Mouse (Mus musculus) forebrain, embryonic 15.5 days (tissue): Measurements from ENCODE around the gene Pramel1. TPM values are rescaled to one million over a fixed set of nuclear protein-coding genes. Genes with fewer than 3 reads are reported as not detected.
"Not testable (repeated sequence)": the region's sequence is repeated elsewhere in the genome, so short reads cannot be mapped to it uniquely, and the experiment has no call there.

Experiments
- ATAC-seq: fragments of 200-750 bp; cut with Nextera tagmentation; replicated peaks from 2 replicates; pipeline ENCODE4 v1.8.0; 2017; ENCODE audit warnings: mild to moderate bottlenecking, moderate TSS enrichment, moderate library complexity
- H3K27ac ChIP-seq: fragments of 300-500 bp; sonication (generic); replicated peaks from 2 replicates; pipeline ENCODE4 v1.5.1; 2015; ENCODE audit warnings: mild to moderate bottlenecking, inconsistent platforms
- H3K27me3 ChIP-seq: fragments of 300-500 bp; sonication (generic); 2 replicates; pipeline ENCODE4 v1.6.1; 2015; ENCODE audit warnings: inconsistent platforms
- H3K36me3 ChIP-seq: fragments of 300-500 bp; sonication (generic); 2 replicates; pipeline ENCODE4 v1.6.1; 2015; ENCODE audit warnings: mild to moderate bottlenecking, inconsistent platforms
- H3K4me1 ChIP-seq: fragments of 300-500 bp; sonication (generic); 2 replicates; pipeline ENCODE4 v1.6.1; 2015; ENCODE audit warnings: inconsistent platforms
- H3K4me2 ChIP-seq: fragments of 300-500 bp; sonication (generic); replicated peaks from 2 replicates; pipeline ENCODE4 v1.6.1; 2015; ENCODE audit warnings: mild to moderate bottlenecking, inconsistent platforms
- H3K4me3 ChIP-seq: fragments of 300-500 bp; sonication (generic); 2 replicates; pipeline ENCODE4 v1.5.1; 2015; ENCODE audit warnings: mild to moderate bottlenecking, inconsistent platforms
- H3K9ac ChIP-seq: fragments of 300-500 bp; sonication (generic); replicated peaks from 2 replicates; pipeline ENCODE4 v1.6.1; 2015; ENCODE audit warnings: mild to moderate bottlenecking, inconsistent platforms
- H3K9me3 ChIP-seq: fragments of 300-500 bp; sonication (generic); 2 replicates; pipeline ENCODE4 v1.6.1; 2016; ENCODE audit warnings: inconsistent platforms
- WGBS: fragments of 180-500 bp; shearing (Covaris S2); methylation state at CpG from one replicate; pipeline ENCODE4 v1.1.7; 2015; ENCODE audit warnings: mixed read lengths; 5-methylcytosine and 5-hydroxymethylcytosine counted together
- polyA plus RNA-seq: library from polyadenylated mRNA; unstranded; fragments of >200 nt; fragmentation: Nextera tagmentation; extraction: Ambion mirVana; gene quantifications from 2 replicates; pipeline ENCODE4 v1.2.1, GENCODE M21; 2015

Gene Pramel1
- polyA plus RNA-seq = not detected in 2 replicates

DNA sequence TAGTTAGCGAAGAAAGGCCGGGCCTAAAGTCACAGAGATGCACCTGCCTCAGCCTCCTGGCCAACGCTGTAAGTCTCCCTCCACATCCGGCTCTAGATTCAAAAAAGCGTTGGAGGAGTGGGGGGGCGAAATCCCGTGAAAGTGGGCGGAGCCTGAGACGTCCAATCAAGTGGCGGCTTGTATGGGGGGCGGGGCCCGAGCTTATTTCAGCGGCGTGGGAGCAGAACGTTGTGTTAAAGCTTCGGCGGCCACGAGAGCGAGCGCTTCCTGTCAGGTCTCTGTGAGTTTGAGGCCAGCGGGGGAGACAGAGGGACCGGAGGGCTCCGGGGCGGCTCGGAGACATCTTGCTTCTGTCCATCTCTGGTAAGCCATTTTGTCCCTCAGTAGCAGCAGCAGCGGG is at the start of gene Pramel1:
Gene Pramel1, plus strand, starts transcription at position 248 of the 400 bp plus-strand sequence.
- no peak for ATAC-seq

GRCm38 (mm10) chr4:143345491-143345890 is 48.7 kb upstream of the Pramel1 start:
- H3K36me3 ChIP-seq, H3K4me3 ChIP-seq, H3K9me3 ChIP-seq, H3K4me2 ChIP-seq, H3K9ac ChIP-seq, H3K27ac ChIP-seq, ATAC-seq: not testable (repeated sequence)
- 93% methylated on average over 5 of the region's 5 CpGs for WGBS
- Histone ChIP-seq H3K27me3 (peaks cover 24% of the 10 kb centered on the region), H3K4me1 (peaks cover 13% of the 10 kb centered on the region)

More for the DNA sequence above, at the start of gene Pramel1:
- 84% methylated on average over 26 of the region's 26 CpGs for WGBS
- H3K27ac ChIP-seq = no peak within 1 kb of the TSS
- H3K4me1 ChIP-seq = no peaks in the 10 kb centered on the region
- no peaks in the 10 kb centered on the region for H3K27me3 ChIP-seq
- H3K9ac ChIP-seq = no peak within 1 kb of the TSS
- no peaks in the 10 kb centered on the region for H3K9me3 ChIP-seq
- H3K36me3 ChIP-seq = no peaks in the 10 kb centered on the region
- no peak within 1 kb of the TSS for H3K4me3 ChIP-seq
- H3K4me2 ChIP-seq = no peak within 1 kb of the TSS

- Histone ChIP-seq H3K4me2 (no peak overlapping the region), H3K27ac (no peak overlapping the region), H3K4me3 (no peak overlapping the region), H3K9ac (no peak overlapping the region), H3K9me3 (no peaks in the 10 kb centered on the region), H3K4me1 (peaks cover 15% of the 10 kb centered on the region), H3K36me3 (no peaks in the 10 kb centered on the region), H3K27me3 (peaks cover 39% of the 10 kb centered on the region)
- WGBS = 30% methylated on average over 5 of the region's 5 CpGs
- ATAC-seq = no peak
These were observed 45.5 kb upstream of the Pramel1 start for GRCm38 (mm10) chr4:143348678-143349077.

- peaks cover 39% of the 10 kb centered on the region for H3K27me3 ChIP-seq
- ATAC-seq = 0 out of 2 replicates have a peak, but pooled peaks have one; percentile 23
- WGBS = 1% methylated on average over 19 of the region's 19 CpGs
These were observed 44.7 kb upstream of the Pramel1 start, which contains the start of gene Lrrc38 for GRCm38 (mm10) chr4:143349484-143349906. TSS of gene Lrrc38 (plus strand) at chr4:143349757.

DNA sequence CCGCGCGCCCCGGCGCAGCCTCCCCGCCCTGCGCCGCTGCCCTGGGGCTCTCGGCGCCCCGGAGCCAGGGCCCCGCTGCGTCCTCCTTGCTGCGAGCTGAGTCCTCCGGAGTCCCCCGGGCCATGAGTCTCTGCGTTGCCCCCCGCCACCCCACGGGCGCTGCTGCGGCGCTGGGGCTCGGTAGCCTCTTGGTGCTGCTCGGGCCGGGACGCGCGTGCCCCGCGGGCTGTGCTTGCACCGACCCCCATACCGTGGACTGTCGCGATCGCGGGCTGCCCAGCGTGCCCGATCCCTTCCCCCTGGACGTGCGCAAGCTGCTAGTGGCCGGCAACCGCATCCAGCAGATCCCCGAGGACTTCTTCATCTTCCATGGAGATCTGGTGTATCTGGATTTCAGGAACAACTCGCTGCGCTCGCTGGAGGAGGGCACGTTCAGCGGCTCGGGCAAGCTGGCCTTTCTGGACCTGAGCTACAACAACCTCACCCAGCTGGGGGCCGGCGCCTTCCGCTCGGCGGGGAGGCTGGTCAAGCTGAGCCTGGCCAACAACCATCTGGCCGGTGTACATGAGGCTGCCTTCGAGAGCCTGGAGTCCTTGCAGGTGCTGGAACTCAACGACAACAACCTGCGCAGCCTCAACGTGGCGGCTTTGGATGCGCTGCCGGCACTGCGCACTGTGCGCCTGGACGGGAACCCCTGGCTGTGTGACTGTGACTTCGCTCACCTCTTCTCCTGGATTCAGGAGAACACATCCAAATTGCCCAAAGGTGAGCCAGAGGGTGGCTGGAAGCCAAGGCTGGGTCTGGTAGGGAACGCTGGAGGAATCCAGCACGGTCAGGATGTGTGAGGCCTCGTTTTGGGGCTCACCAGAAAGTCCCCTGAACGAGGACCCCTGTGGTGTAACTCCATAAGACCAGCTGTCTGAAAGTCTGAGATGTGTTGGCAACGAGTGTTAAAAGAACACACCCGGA is 43.9 kb upstream of the Pramel1 start:
- Histone ChIP-seq H3K27ac (no peak overlapping the region), H3K4me1 (peaks cover 15% of the 10 kb centered on the region), H3K9ac (peak overlapping the region; percentile 45), H3K27me3 (peaks cover 39% of the 10 kb centered on the region), H3K9me3 (no peaks in the 10 kb centered on the region), H3K4me3 (peak overlapping the region; percentile 47), H3K36me3 (no peaks in the 10 kb centered on the region), H3K4me2 (peak overlapping the region; percentile 92)
- ATAC-seq = no peak
- 3% methylated on average over 69 of the region's 72 CpGs for WGBS

More at GRCm38 (mm10) chr4:143349484-143349906, 44.7 kb upstream of the Pramel1 start, which contains the start of gene Lrrc38:
- no peak within 1 kb of the TSS for H3K27ac ChIP-seq
- H3K4me3 ChIP-seq = peak within 1 kb of the TSS; percentile 47
- peaks cover 15% of the 10 kb centered on the region for H3K4me1 ChIP-seq
- H3K4me2 ChIP-seq = peak within 1 kb of the TSS; percentile 92
- H3K9me3 ChIP-seq = no peaks in the 10 kb centered on the region
- peak within 1 kb of the TSS; percentile 45 for H3K9ac ChIP-seq
- H3K36me3 ChIP-seq = no peaks in the 10 kb centered on the region

GRCm38 (mm10) chr4:143352301-143352700 is 41.9 kb upstream of the Pramel1 start:
- 79% methylated on average over 4 of the region's 4 CpGs for WGBS
- Histone ChIP-seq H3K9ac (no peak overlapping the region), H3K27me3 (peaks cover 39% of the 10 kb centered on the region), H3K4me3 (no peak overlapping the region), H3K36me3 (no peaks in the 10 kb centered on the region), H3K27ac (no peak overlapping the region), H3K9me3 (no peaks in the 10 kb centered on the region), H3K4me1 (peaks cover 15% of the 10 kb centered on the region), H3K4me2 (no peak overlapping the region)
- no peak for ATAC-seq

DNA sequence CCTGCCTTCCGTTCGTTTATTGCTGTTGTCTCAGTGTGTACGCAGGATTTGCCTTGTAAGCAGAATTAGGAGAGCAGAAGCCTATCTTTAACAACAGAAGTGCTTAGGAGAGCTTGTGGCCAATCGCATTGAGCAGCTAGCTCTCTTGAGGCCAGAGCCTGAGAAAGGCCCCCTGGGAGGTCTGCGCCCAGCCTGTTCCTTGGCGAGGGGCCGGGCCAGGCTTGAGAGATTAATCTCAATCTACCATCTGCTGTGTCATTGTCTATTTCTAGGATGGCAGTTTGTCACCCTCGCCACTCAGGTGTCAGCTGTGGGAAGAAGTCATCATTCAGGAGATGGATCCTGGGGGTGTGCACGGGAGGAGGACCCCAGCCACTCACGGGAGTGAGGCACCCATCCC is 32.7 kb upstream of the Pramel1 start:
- Histone ChIP-seq H3K9ac (no peak overlapping the region), H3K4me1 (no peaks in the 10 kb centered on the region), H3K27ac (no peak overlapping the region), H3K9me3 (peaks cover 3% of the 10 kb centered on the region; the same call in 1 of the 2 replicates), H3K4me3 (no peak overlapping the region), H3K36me3 (no peaks in the 10 kb centered on the region), H3K27me3 (no peaks in the 10 kb centered on the region), H3K4me2 (no peak overlapping the region)
- no peak for ATAC-seq
- WGBS = 69% methylated on average over 10 of the region's 10 CpGs

- WGBS = 22% methylated on average over 15 of the region's 15 CpGs
- Histone ChIP-seq H3K9ac (no peak overlapping the region), H3K27ac (no peak overlapping the region), H3K4me3 (no peak overlapping the region), H3K9me3 (peaks cover 3% of the 10 kb centered on the region; the same call in 1 of the 2 replicates), H3K36me3 (no peaks in the 10 kb centered on the region), H3K4me1 (no peaks in the 10 kb centered on the region), H3K27me3 (no peaks in the 10 kb centered on the region), H3K4me2 (no peak overlapping the region)
- ATAC-seq = no peak
These were observed 27.7 kb upstream of the Pramel1 start for GRCm38 (mm10) chr4:143366415-143367041.

DNA sequence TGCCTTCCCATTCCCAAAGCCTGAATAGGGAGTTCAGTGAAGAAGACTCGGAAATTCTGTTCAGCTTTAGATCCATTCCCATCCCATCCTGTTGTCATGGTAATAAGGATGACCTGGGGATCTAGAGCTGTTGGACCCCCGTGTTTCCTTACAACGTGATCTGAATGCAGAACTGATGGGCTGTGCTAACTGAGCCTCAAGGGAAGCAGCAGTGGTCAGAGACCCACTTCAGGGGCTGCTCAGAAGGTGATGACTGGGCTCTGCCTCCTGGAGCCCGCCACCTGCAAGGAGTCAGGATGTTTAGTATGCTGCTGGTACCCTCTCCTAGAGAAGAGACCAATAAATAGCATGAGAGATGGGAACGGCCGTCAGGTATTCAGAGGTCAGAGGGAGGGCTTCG is 14.7 kb upstream of the Pramel1 start:
- H3K9me3 ChIP-seq = no peaks in the 10 kb centered on the region
- no peaks in the 10 kb centered on the region for H3K27me3 ChIP-seq
- H3K36me3 ChIP-seq = no peaks in the 10 kb centered on the region
- H3K4me3 ChIP-seq = no peak overlapping the region
- H3K4me1 ChIP-seq = peaks cover 5% of the 10 kb centered on the region; the same call in 1 of the 2 replicates
- no peak for ATAC-seq
- 35% methylated on average over 7 of the region's 7 CpGs for WGBS
- H3K4me2 ChIP-seq = no peak overlapping the region
- no peak overlapping the region for H3K9ac ChIP-seq
- H3K27ac ChIP-seq = no peak overlapping the region

GRCm38 (mm10) chr4:143379931-143380715 is 14.1 kb upstream of the Pramel1 start:
- H3K9ac ChIP-seq = no peak overlapping the region
- no peak overlapping the region for H3K4me2 ChIP-seq
- no peak overlapping the region for H3K4me3 ChIP-seq

GRCm38 (mm10) chr4:143380716-143381004 is 13.6 kb upstream of the Pramel1 start:
- Histone ChIP-seq H3K27ac (no peak overlapping the region), H3K36me3 (no peaks in the 10 kb centered on the region), H3K4me1 (peaks cover 5% of the 10 kb centered on the region; the same call in 1 of the 2 replicates), H3K4me3 (no peak overlapping the region), H3K27me3 (no peaks in the 10 kb centered on the region), H3K4me2 (no peak overlapping the region), H3K9ac (no peak overlapping the region), H3K9me3 (no peaks in the 10 kb centered on the region)
- no peak for ATAC-seq
- WGBS = 1% methylated on average over 5 of the region's 5 CpGs

More at GRCm38 (mm10) chr4:143379931-143380715, 14.1 kb upstream of the Pramel1 start:
- Histone ChIP-seq H3K4me1 (peaks cover 5% of the 10 kb centered on the region; the same call in 1 of the 2 replicates), H3K36me3 (no peaks in the 10 kb centered on the region), H3K9me3 (no peaks in the 10 kb centered on the region), H3K27me3 (no peaks in the 10 kb centered on the region), H3K27ac (no peak overlapping the region)
- ATAC-seq = 0 out of 2 replicates have a peak, but pooled peaks have one; percentile 26
- 30% methylated on average over 15 of the region's 15 CpGs for WGBS
